Mouse (Mus musculus) Patski (cell line): ENCODE results near the gene Smim11. TPM values are rescaled to one million over a fixed set of nuclear protein-coding genes. Genes with fewer than 3 reads are reported as not detected.

Experiments
- ATAC-seq: fragments of 100-300 bp; one replicate; pipeline ENCODE4 v1.8.0; 2021
- CTCF ChIA-PET: fragments of 350-600 bp; sonication (Branson Sonifier 250); formaldehyde crosslinking; loops from one replicate; lab custom pipeline; 2022; ENCODE audit warnings: inconsistent platforms; lab: Charles Lee
- POLR2A ChIA-PET: fragments of 350-600 bp; sonication (Branson Sonifier 250); formaldehyde crosslinking; loops from one replicate; lab custom pipeline; 2022; ENCODE audit warnings: antibody characterized with exemption, inconsistent platforms; lab: Charles Lee
- DNase-seq: peaks from one replicate; pipeline ENCODE4 v3.0.0-alpha.2; 2011; ENCODE audit warnings: low read depth, low spot score
- H3K27me3 ChIP-seq: fragments of 371-371 bp; one replicate; pipeline ENCODE4 v1.5.1; 2021
- CTCF ChIP-seq: fragments of 100-300 bp; IDR thresholded peaks from one replicate; pipeline ENCODE4 v1.5.1; 2021
- in situ Hi-C: fragments of 300-500 bp; cut with MboI; formaldehyde crosslinking; loops from 3 replicates; pipeline ENCODE4 v1.11.1; 2018; ENCODE audit warnings: low pct_unique_long_range_greater_than_20kb, mixed read lengths
- polyA plus RNA-seq: library from polyadenylated mRNA; unstranded; gene quantifications from one replicate; pipeline ENCODE4 v1.2.3, GENCODE M21; 2021

Gene Smim11
- polyA plus RNA-seq, 1 experiment from 2014 or later = 77.4 TPM

GRCm38 (mm10) chr16:92319353-92320109, 18.4 kb downstream of the Smim11 start:
- no peak for DNase-seq

DNA sequence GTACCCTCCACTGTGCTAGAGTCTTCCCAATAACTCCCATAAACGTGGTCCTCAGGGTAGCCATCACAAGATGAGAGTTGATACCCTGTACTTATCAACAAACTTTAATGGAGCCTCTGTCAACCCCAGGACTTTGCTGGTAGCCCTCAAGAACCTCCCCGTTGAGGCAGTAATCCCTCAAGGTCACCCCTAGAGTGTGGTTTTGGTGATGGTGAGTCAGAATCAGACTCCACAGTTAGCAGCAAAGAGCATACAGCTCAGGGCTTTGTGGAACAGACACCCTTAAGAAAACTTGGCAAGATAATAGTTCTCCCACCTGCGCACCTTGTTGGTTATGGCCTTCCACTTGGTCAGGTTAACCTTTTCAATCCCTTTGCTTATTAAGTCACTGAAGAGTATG, 19.3 kb downstream of the Smim11 start:
- CTCF ChIA-PET = interaction anchor here (1.5 to 1.7 kb wide), 2 partner anchors 13 to 17 kb away, joined by 3 to 7 read pairs; no protein-coding TSS in a partner anchor
- POLR2A ChIA-PET = no interaction called here
- no peak for TF ChIP-seq CTCF
- H3K27me3 ChIP-seq = no peaks in the 10 kb centered on the region
- in situ Hi-C loops = no loop called here
- ATAC-seq (no peak), DNase-seq (no peak)

More at GRCm38 (mm10) chr16:92319353-92320109, 18.4 kb downstream of the Smim11 start:
- ChIA-PET CTCF (interaction anchor here (1.2 to 1.7 kb wide), 3 partner anchors 14 to 17 kb away, joined by 3 to 7 read pairs (median 3); no protein-coding TSS in a partner anchor), POLR2A (no interaction called here)
- H3K27me3 ChIP-seq = no peaks in the 10 kb centered on the region
- ATAC-seq = no peak
- in situ Hi-C loops = no loop called here
- TF ChIP-seq CTCF = no peak

DNA sequence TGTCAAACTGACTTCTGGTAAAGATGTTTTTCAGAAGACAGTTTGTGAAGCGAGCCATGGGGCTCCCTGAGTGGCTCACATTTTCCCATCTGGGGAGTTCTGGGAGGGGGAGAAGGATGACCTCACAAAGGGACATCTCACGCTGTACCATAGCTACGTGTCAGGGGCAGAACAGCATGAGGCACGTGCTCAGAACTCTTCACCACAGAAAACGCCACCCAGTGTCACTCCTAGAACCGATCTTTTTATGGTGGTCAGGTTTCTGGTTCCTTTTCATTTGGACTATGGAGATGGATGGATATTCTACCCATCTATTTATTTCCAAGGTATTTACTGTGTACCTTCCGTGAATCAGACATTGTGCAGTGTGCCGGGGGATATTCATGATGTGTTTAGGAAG, 20.3 kb downstream of the Smim11 start, which contains the start of gene Fam243:
Gene Fam243, minus strand, starts transcription at position 101 of the 400 bp plus-strand sequence.
- H3K27me3 ChIP-seq = no peaks in the 10 kb centered on the region
- in situ Hi-C loops = no loop called here
- ChIA-PET CTCF (no interaction called here), POLR2A (no interaction called here)
- no peak for DNase-seq
- ATAC-seq = no peak
- no peak for TF ChIP-seq CTCF

DNA sequence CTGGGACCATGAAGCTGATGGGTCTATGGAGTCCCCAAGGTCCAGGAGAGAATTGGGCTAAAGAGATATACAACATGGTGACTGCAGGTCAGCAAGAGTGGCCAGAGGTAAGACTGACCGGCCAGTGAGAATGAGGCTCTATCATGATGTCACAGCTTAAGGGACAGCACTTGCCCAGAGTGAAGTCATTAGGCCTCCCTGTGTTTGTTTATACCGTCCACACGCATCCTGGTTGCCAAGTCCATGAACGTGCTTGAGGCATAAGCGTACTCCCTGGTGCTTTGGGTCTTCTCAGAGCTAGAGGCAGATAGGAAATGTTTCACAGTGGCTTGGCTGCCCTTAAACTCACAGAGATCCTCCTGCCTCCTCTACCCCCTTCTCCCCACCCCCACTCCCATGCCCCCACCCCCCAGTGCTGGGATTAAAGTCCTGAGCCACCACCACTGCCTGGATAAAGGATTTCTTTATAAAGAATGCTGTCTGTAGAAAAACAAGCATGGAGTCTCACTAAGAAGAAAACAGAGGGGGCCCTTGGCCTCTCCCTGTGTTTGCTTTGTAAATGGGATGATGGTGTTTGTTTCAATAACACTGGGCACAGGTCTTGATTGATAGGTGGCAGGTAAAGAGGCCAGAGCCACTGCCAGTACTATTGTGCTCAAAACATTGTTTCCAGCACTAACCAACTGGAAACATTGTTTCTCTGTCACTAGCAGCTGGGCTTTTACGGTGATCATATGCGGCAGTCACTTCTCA, 23.4 kb downstream of the Smim11 start:
- CTCF ChIA-PET = interaction anchor here (1.1 kb wide), 1 partner anchor 10 kb away, joined by 4 read pairs; no protein-coding TSS in a partner anchor
- POLR2A ChIA-PET = no interaction called here
- DNase-seq = no peak
- no peak for ATAC-seq
- no peak for TF ChIP-seq CTCF
- in situ Hi-C loops = loop anchor here (25.0 kb wide), 1 partner anchor 1238 kb away; no protein-coding TSS in a partner anchor
- H3K27me3 ChIP-seq = peaks cover 6% of the 10 kb centered on the region

GRCm38 (mm10) chr16:92325062-92325406, 23.9 kb downstream of the Smim11 start:
- no peak for DNase-seq
- TF ChIP-seq CTCF = no peak
- ChIA-PET POLR2A (no interaction called here), CTCF (interaction anchor here (1.1 kb wide), 1 partner anchor 10 kb away, joined by 4 read pairs; no protein-coding TSS in a partner anchor)
- peaks cover 6% of the 10 kb centered on the region for H3K27me3 ChIP-seq
- in situ Hi-C loops = loop anchor here (25.0 kb wide), 1 partner anchor 1237 kb away; no protein-coding TSS in a partner anchor
- ATAC-seq = no peak

DNA sequence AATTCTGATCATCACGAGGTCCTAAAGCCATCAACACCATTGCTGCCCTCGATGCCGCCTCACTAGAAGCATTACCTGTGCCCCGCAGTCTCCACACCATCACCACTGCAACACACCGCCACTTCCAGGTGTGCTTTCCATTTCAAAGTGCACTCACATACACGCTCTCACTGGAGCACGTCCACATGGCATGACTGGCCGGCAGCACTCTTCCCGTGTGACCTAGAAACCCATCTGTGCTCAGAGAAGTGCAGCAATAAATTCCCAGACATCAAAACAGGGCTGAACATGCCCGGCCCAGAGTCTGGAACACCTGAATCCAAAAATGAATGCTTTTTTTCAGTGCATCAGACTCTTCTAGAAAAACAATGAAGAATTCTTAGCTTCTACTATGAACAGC, 26.8 kb downstream of the Smim11 start:
- peaks cover 6% of the 10 kb centered on the region for H3K27me3 ChIP-seq
- DNase-seq (no peak), ATAC-seq (no peak)
- POLR2A ChIA-PET = interaction anchor here (0.6 kb wide), 1 partner anchor 62 kb away, joined by 5 read pairs; no protein-coding TSS in a partner anchor
- no peak for TF ChIP-seq CTCF
- CTCF ChIA-PET = interaction anchor here (1.0 to 1.5 kb wide), 2 partner anchors 12 to 393 kb away, joined by 3 read pairs; no protein-coding TSS in a partner anchor
- in situ Hi-C loops = loop anchor here (25.0 kb wide), 1 partner anchor 1234 kb away; no protein-coding TSS in a partner anchor

DNA sequence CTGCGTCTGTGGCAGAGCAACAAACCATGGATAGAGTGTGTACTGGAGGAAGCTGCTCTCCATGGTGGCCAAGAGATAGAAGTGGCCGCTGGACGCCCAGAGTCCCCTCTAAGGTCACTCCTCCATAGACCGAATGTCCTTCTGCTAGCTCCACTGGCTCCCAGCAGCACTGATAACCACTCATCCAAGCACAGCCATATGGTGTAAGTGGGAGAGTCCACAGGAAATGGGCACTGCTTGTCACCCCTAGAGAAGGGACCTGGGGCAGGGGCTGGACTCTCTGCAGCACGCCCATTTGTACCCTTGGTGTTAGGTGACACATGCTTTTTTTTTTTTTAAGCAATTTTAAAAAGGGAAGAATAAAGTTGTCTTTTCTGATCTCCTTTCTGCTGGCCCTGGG, 29.9 kb downstream of the Smim11 start:
- DNase-seq = no peak
- H3K27me3 ChIP-seq = peaks cover 6% of the 10 kb centered on the region
- POLR2A ChIA-PET = no interaction called here
- ATAC-seq = no peak
- TF ChIP-seq CTCF = no peak
- in situ Hi-C loops = loop anchor here (25.0 kb wide), 1 partner anchor 1231 kb away; no protein-coding TSS in a partner anchor
- CTCF ChIA-PET = no interaction called here

DNA sequence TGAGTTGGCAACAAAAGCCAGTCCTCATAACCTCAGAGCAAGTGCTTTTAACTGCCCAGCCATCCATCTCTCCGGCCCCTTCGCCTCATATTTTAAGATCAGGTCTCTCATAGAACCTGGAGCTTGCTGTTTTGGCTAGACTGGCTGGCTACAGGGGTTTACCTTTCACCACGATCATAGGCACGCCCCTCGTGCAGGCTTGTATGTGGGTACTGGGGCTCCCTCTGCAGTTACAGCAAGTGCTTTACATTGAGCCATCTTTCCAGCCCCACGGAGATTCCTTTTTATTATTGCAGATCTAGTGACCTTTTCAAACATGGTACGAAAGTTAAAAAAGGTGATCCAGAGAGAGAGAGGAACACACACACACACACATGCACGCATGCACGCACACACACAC, 33.5 kb downstream of the Smim11 start:
- ChIA-PET POLR2A (no interaction called here), CTCF (no interaction called here)
- in situ Hi-C loops = loop anchor here (25.0 kb wide), 1 partner anchor 1228 kb away; no protein-coding TSS in a partner anchor
- ATAC-seq (no peak), DNase-seq (no peak)
- TF ChIP-seq CTCF = no peak
- no peaks in the 10 kb centered on the region for H3K27me3 ChIP-seq

- no peaks in the 10 kb centered on the region for H3K27me3 ChIP-seq
- ChIA-PET POLR2A (interaction anchor here (0.5 kb wide), 1 partner anchor 48 kb away, joined by 4 read pairs; no protein-coding TSS in a partner anchor), CTCF (interaction anchor here (0.9 to 1.4 kb wide), 9 partner anchors 15 to 163 kb away, joined by 3 to 5 read pairs (median 3); no protein-coding TSS in a partner anchor)
- in situ Hi-C loops = loop anchor here (25.0 kb wide), 1 partner anchor 1226 kb away; no protein-coding TSS in a partner anchor
- peak; percentile 93 for TF ChIP-seq CTCF
- peak; percentile 51 for ATAC-seq
- DNase-seq = peak; percentile 42
Observed at GRCm38 (mm10) chr16:92336280-92336679, 35.2 kb downstream of the Smim11 start.
